ENCODE assay signal across 10 mouse cellular contexts in the genomic region with DNA sequence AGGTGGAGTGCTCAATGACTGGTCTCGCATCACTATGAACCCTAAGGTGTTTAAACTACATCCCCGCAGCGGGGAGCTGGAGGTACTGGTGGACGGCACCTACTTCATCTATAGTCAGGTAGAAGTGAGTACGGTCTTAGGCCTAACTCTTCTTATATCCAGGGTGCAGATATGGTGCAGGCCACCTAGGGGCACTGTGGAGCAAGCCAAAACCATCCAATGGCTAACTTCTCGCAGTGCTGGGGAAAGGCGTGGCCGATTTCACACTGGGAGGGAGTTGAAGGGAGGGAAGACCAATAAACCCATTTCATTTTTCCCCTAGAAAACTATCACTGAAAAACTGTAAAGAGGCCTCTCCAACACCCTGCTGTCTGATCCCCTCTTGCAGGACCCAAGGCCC. TPM values are rescaled to one million over a fixed set of nuclear protein-coding genes. Genes with fewer than 3 reads are reported as not detected.
DNase-seq lines count a peak whose midpoint lies in the region; ATAC-seq lines count a peak whose summit lies in the region.
"Had no signal": no experiment of that assay in that cellular context is flagged by ENCODE, and none has a peak within 500 bp of the region (broad histone marks: within the 10 kb centered on the region; RNA-seq: fewer than 3 reads in every experiment).

No protein-coding gene starts in this region.

- DNase-seq in kidney, postnatal 10 days: peak; percentile 17
- DNase-seq in kidney, adult 18-20 months: no peak
- peak; percentile 27 for DNase-seq in NIH3T3 (ENCODE audit: low read depth)
- DNase-seq in c-Kit-positive CD71-positive TER-119-positive erythroid progenitor cells, embryonic 14.5 days (ENCODE audit: low spot score): peak; percentile 58
- peak; percentile 15 for DNase-seq in lung, postnatal 10 days
- no peak for DNase-seq in spleen, postnatal 14 days (ENCODE audit: low spot score in 2 of 2)
- DNase-seq: cerebellum, adult 11-12 months had no signal

- no peak for ATAC-seq in activated CD4-positive, CD25-positive, alpha-beta regulatory T cell, adult 4 months

RNA-seq across cellular contexts. Expression of a gene that starts 33.8 kb away (rescaled TPM):
- not detected for polyA plus RNA-seq in activated CD4-positive, CD25-positive, alpha-beta regulatory T cell, adult 4 months (2017; shearing (Covaris generic))
- polyA plus RNA-seq: heart, embryonic 15.5 days; liver, embryonic 15.5 days had no signal

RNA-seq across cellular contexts. Expression of a gene that starts 47.5 kb away (rescaled TPM):
- under 1 TPM in 1 of 2 experiments, not detected in 1; 0.90 TPM for polyA plus RNA-seq in activated CD4-positive, CD25-positive, alpha-beta regulatory T cell, adult 4 months (2017; shearing (Covaris generic))

Comparison
In these comparisons a context has a peak if more than half of its experiments do, and no peak if none do; other contexts are left out.
1. DNase-seq: peak in kidney, postnatal 10 days (single experiment), NIH3T3 (single experiment), c-Kit-positive CD71-positive TER-119-positive erythroid progenitor cells, embryonic 14.5 days (single experiment) and lung, postnatal 10 days (single experiment); none in kidney, adult 18-20 months (single experiment) and spleen, postnatal 14 days (0 of 2).